Mouse (Mus musculus) CH12.LX (cell line): ENCODE measurements around the gene Gpr108.

Experiments used
- CHD1 ChIP-seq: IDR thresholded peaks from 2 replicates; pipeline ENCODE4 v1.6.1; 2012; ENCODE audit warnings: low read depth, low read length, improper control_type of control experiment, inconsistent platforms
- CTCF ChIP-seq, 2 experiments: IDR thresholded peaks in 1 of 2; conservative IDR thresholded peaks in 1 of 2; 2 replicates each; pipeline ENCODE4 v1.5.1; 2011 to 2012; ENCODE audit warnings: low read depth in 2 of 2, low read length in 2 of 2, improper control_type of control experiment in 1 of 2, inconsistent platforms in 1 of 2, mild to moderate bottlenecking in 1 of 2, moderate library complexity in 1 of 2
- EP300 ChIP-seq: IDR thresholded peaks from 2 replicates; pipeline ENCODE4 v1.6.1; 2011; ENCODE audit warnings: low read length, improper control_type of control experiment
- MAFK ChIP-seq: IDR thresholded peaks from 2 replicates; pipeline ENCODE4 v1.6.1; 2011; ENCODE audit warnings: low read length, improper control_type of control experiment; ENCODE audit not compliant: insufficient replicate concordance
- POLR2A ChIP-seq: IDR thresholded peaks from 2 replicates; pipeline ENCODE4 v1.6.1; 2011; ENCODE audit warnings: low read depth, mild to moderate bottlenecking, improper control_type of control experiment, low read length
- TBP ChIP-seq: conservative IDR thresholded peaks from 2 replicates; pipeline ENCODE4 v1.6.1; 2011; ENCODE audit warnings: low read depth, low read length, improper control_type of control experiment

- TF ChIP-seq CTCF (conservative IDR thresholded peaks at IDR 0.05 in 1 of 2, IDR thresholded peaks at IDR 0.05 in 1 of 2; ENCODE audit: low read depth in 2 of 2, low read length in 2 of 2) (no peak), TBP (no peak), POLR2A (no peak), EP300 (no peak), CHD1 (no peak), MAFK (no peak)
Observed at GRCm38 (mm10) chr17:57185641-57186040, 62.6 kb downstream of the Gpr108 start.
